Mouse (Mus musculus) myocyte (in vitro differentiated cells): ENCODE results near the gene Ly86. TPM values are rescaled to one million over a fixed set of nuclear protein-coding genes. Genes with fewer than 3 reads are reported as not detected.

Experiments
- H3K27me3 ChIP-seq: one replicate; pipeline ENCODE4 v1.6.1; 2011; ENCODE audit not compliant: control insufficient read depth, insufficient read depth, insufficient read length
- H3K36me3 ChIP-seq: one replicate; pipeline ENCODE4 v1.6.1; 2011; ENCODE audit not compliant: control insufficient read depth, insufficient read depth
- H3K4me2 ChIP-seq: one replicate; pipeline ENCODE4 v1.6.1; 2011; ENCODE audit warnings: low read depth, control low read depth
- H3K4me3 ChIP-seq: one replicate; pipeline ENCODE4 v1.5.1; 2011; ENCODE audit warnings: mild to moderate bottlenecking, control low read depth, moderate library complexity
- H3K79me2 ChIP-seq: one replicate; pipeline ENCODE4 v1.6.1; 2011; ENCODE audit not compliant: control insufficient read depth, insufficient read depth
- H3ac ChIP-seq: one replicate; pipeline ENCODE4 v1.6.1; 2011; ENCODE audit not compliant: control insufficient read depth, insufficient read length
- CEBPB ChIP-seq: IDR thresholded peaks from 2 replicates; pipeline ENCODE4 v1.6.1; 2011; ENCODE audit warnings: mild to moderate bottlenecking, moderate library complexity; ENCODE audit not compliant: poor library complexity, insufficient read depth, severe bottlenecking
- E2F4 ChIP-seq: IDR thresholded peaks from one replicate; pipeline ENCODE4 v1.6.1; 2011; ENCODE audit warnings: mild to moderate bottlenecking, control low read depth, moderate library complexity; ENCODE audit not compliant: insufficient read depth
- MAX ChIP-seq: IDR thresholded peaks from one replicate; pipeline ENCODE4 v1.6.1; 2011; ENCODE audit warnings: low read depth, mild to moderate bottlenecking, control low read depth
- MYOD1 ChIP-seq, 3 experiments: IDR thresholded peaks; one replicate each; pipeline ENCODE4 v1.6.1; 2011; ENCODE audit warnings: control low read depth in 2 of 3, low read depth in 2 of 3, mild to moderate bottlenecking in 2 of 3, moderate library complexity in 1 of 3; ENCODE audit not compliant: insufficient read length in 2 of 3, control insufficient read depth in 1 of 3
- MYOG ChIP-seq, 3 experiments: IDR thresholded peaks; one replicate each; pipeline ENCODE4 v1.6.1; 2011; ENCODE audit warnings: control low read depth in 2 of 3, low read depth in 2 of 3, mild to moderate bottlenecking in 2 of 3; ENCODE audit not compliant: insufficient read length in 2 of 3, control insufficient read depth in 1 of 3, insufficient read depth in 1 of 3
- POLR2A ChIP-seq: IDR thresholded peaks from one replicate; pipeline ENCODE4 v1.6.1; 2011; ENCODE audit warnings: low read depth, mild to moderate bottlenecking, control low read depth, moderate library complexity; ENCODE audit not compliant: insufficient read length
- POLR2AphosphoS2 ChIP-seq: IDR thresholded peaks from one replicate; pipeline ENCODE4 v1.6.1; 2011; ENCODE audit warnings: low read depth, control low read depth; ENCODE audit not compliant: insufficient read length
- REST ChIP-seq: IDR thresholded peaks from one replicate; pipeline ENCODE4 v1.6.1; 2011; ENCODE audit warnings: mild to moderate bottlenecking, control low read depth, moderate library complexity; ENCODE audit not compliant: insufficient read depth, insufficient read length
- SRF ChIP-seq: IDR thresholded peaks from one replicate; pipeline ENCODE4 v1.6.1; 2011; ENCODE audit warnings: low read depth; ENCODE audit not compliant: control insufficient read depth, insufficient read length
- TCF12 ChIP-seq: IDR thresholded peaks from one replicate; pipeline ENCODE4 v1.6.1; 2011; ENCODE audit warnings: mild to moderate bottlenecking, control low read depth; ENCODE audit not compliant: poor library complexity, insufficient read depth, severe bottlenecking
- TCF3 ChIP-seq: IDR thresholded peaks from one replicate; pipeline ENCODE4 v1.6.1; 2011; ENCODE audit warnings: low read depth, control low read depth; ENCODE audit not compliant: insufficient read length
- USF1 ChIP-seq: IDR thresholded peaks from one replicate; pipeline ENCODE4 v1.6.1; 2011; ENCODE audit warnings: low read depth, mild to moderate bottlenecking, control low read depth, moderate library complexity
- polyA plus RNA-seq: library from polyadenylated mRNA; unstranded; fragments of >200 nt; fragmentation: generic; extraction: Trizol; gene quantifications from one replicate; pipeline ENCODE4 v1.2.1, GENCODE M21; 2012; ENCODE audit warnings: missing spikeins

Gene Ly86
- polyA plus RNA-seq, 1 experiment, result not detected

DNA sequence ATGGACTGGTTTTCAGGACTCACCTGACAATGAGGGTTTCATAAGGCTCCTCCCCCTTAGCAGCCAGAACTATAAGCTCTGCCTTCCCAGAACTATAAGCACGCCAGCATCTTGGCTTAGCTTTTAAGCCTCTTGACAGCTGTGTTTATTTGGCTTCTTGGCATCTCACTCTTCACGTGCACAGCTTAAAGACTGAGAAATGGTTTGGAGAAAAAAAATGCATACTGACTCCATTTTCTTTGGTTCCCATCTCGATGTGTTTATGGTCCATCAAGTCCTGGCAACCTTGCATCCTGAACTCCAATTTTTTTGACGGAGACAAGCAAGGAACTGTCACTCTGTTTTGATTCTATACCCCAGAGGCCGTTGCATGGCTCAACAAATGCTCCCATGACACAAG, 35.7 kb upstream of the Ly86 start:
- Histone ChIP-seq H3K4me2 (no peak overlapping the region), H3K36me3 (no peaks in the 10 kb centered on the region), H3K4me3 (no peak overlapping the region), H3K79me2 (no peaks in the 10 kb centered on the region), H3ac (no peak overlapping the region), H3K27me3 (no peaks in the 10 kb centered on the region)
- TF ChIP-seq POLR2A, result no peak
- no peak for TF ChIP-seq SRF
- no peak for TF ChIP-seq USF1
- TF ChIP-seq TCF3, result no peak
- TF ChIP-seq TCF12, result no peak

DNA sequence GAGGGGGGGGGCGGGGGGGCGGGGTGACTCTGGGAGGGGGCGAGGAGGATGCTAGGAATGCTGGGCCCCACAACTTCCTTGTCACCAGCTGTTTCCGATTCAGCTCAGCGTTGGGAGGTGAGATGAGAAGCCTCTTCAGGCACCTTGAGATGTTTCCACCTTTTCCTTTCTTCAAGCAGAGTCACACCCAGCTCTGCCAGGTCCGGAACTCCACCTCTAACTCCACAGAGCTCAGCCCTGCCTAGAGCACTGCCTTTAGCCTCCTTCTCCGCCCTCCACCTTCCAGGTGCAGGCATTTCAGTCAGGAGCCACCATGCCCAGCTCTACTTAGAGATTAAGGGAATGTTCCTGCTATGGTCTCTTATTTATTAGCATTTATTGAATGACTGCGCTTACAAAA, 34.7 kb upstream of the Ly86 start:
- H3K4me3 ChIP-seq, result no peak overlapping the region
- no peak overlapping the region for H3ac ChIP-seq
- no peak overlapping the region for H3K4me2 ChIP-seq
- H3K36me3 ChIP-seq, result no peaks in the 10 kb centered on the region
- H3K79me2 ChIP-seq, result no peaks in the 10 kb centered on the region
- no peaks in the 10 kb centered on the region for H3K27me3 ChIP-seq
- TF ChIP-seq SRF (no peak), USF1 (no peak), MYOG (IDR thresholded peaks at IDR 0.05; ENCODE audit: control insufficient read depth in 1 of 3, insufficient read depth in 1 of 3, insufficient read length in 2 of 3, low read depth in 2 of 3) (no peak)

DNA sequence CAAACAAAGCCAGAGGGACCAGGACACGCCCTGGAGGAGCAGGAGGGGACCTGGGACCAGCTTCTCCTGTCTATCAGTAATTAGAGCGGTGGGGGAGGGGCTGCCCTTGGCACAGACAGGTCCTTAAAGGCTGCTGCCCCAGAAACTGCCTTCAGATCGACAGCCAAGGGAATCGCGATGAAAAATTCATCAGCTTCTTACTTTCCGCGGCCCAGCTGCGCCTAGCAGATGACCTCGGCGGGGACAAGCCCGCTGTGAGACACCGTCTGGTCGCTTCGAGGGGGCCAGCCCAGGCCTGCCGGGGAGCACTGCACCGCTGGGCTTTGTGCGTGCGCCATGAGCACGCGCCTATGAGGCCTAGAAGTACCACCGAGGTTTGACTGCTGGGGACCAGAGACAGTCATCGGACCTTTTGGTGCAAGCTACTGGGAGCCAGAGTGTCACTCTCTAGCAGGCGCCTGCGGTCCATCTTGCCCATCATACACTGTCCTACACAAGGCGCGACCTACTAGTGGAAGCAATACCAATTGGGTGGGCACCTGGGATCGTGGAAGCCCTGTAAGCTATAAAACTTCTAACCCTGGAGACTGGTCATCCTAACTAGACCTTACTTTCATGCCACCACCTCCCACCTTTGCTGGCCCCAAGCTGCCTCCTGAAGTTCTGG, 33.3 kb upstream of the Ly86 start:
- Histone ChIP-seq H3K36me3 (no peaks in the 10 kb centered on the region), H3ac (no peak overlapping the region), H3K27me3 (no peaks in the 10 kb centered on the region), H3K4me2 (no peak overlapping the region), H3K4me3 (no peak overlapping the region), H3K79me2 (no peaks in the 10 kb centered on the region)
- no peak for TF ChIP-seq E2F4
- TF ChIP-seq MYOD1 (IDR thresholded peaks at IDR 0.05; ENCODE audit: control insufficient read depth in 1 of 3, insufficient read length in 2 of 3, low read depth in 2 of 3), result no peak

DNA sequence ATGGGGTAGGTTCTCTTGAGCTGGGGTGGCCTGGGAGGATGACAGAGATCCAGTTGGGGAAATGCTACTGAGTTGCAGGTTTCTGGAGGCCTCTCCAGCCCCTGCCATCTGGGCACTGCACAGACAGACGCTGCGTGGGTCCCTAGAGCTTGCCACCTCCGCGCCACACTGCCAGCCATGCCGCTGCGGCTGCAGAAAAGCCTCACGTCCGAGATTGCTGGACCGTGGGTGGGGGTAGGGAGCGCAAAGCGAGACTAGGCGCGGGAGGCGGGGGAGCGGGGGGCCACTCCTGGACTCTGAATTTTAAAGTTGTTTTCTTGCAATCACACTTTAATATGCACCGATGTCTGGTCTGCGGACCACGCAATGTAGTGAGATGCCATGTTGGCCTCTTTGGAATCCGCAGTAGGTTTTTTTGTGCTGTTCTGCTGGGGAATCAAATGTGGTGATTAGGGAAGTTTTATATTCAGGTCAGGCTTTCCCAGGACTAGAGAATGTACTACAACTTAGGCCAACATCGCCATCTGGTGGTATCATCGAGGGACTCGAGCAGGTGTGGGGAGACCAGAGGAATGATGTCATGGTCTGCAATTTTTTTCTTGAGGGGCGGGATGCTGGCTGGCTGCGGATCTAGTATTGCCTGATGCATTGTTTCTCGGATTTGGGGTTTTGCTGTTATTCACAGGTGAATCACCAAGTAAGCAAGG, 32.6 kb upstream of the Ly86 start:
- H3K36me3 ChIP-seq, result no peaks in the 10 kb centered on the region
- no peaks in the 10 kb centered on the region for H3K79me2 ChIP-seq
- no peaks in the 10 kb centered on the region for H3K27me3 ChIP-seq
- H3ac ChIP-seq, result no peak overlapping the region
- peak overlapping the region; percentile 58 for H3K4me2 ChIP-seq
- H3K4me3 ChIP-seq, result no peak overlapping the region
- TF ChIP-seq MYOG (IDR thresholded peaks at IDR 0.05; ENCODE audit: control insufficient read depth in 1 of 3, insufficient read depth in 1 of 3, insufficient read length in 2 of 3, low read depth in 2 of 3) (peak in 1 of 3 experiments; percentile 61), SRF (no peak), TCF3 (no peak), POLR2A (no peak), USF1 (no peak), MYOD1 (IDR thresholded peaks at IDR 0.05; ENCODE audit: control insufficient read depth in 1 of 3, insufficient read length in 2 of 3, low read depth in 2 of 3) (peak; percentile 17 to 74 (median 69)), CEBPB (peak; percentile 97)

GRCm38 (mm10) chr13:37312951-37313350, 32.1 kb upstream of the Ly86 start:
- Histone ChIP-seq H3K4me3 (no peak overlapping the region), H3ac (no peak overlapping the region), H3K27me3 (no peaks in the 10 kb centered on the region), H3K79me2 (no peaks in the 10 kb centered on the region), H3K36me3 (no peaks in the 10 kb centered on the region), H3K4me2 (peak overlapping the region; percentile 58)
- TF ChIP-seq MYOD1 (IDR thresholded peaks at IDR 0.05; ENCODE audit: control insufficient read depth in 1 of 3, insufficient read length in 2 of 3, low read depth in 2 of 3), result no peak
- TF ChIP-seq POLR2A, result no peak
- TF ChIP-seq CEBPB, result no peak
- no peak for TF ChIP-seq TCF12
- no peak for TF ChIP-seq SRF
- TF ChIP-seq MAX, result no peak
- no peak for TF ChIP-seq USF1
- TF ChIP-seq TCF3, result no peak
- no peak for TF ChIP-seq MYOG (IDR thresholded peaks at IDR 0.05; ENCODE audit: control insufficient read depth in 1 of 3, insufficient read depth in 1 of 3, insufficient read length in 2 of 3, low read depth in 2 of 3)
- no peak for TF ChIP-seq POLR2AphosphoS2
- no peak for TF ChIP-seq REST
